Comparison of ENCODE assay signal across 21 mouse cellular contexts in the genomic region with DNA sequence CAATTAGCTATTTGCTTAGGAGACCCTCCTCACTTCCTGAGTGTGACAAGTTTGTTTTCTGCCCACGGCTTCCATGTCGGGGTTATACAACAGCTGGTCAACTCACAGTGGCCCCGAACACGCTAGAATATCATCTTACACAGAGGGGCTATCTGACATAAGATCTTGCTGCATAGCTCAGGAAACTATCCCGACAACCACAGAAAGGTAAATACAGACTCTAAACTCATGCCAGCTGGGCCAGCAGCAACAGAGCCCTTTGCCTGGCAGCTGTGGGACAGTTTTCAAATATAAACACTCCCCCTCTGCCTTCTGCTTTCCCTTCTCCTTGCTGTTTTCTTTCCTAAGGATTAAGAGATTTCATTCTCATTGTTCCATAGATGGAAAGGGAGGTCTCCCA.
DNase-seq lines count a peak whose midpoint lies in the region; ATAC-seq lines count a peak whose summit lies in the region.
"Had no signal": no experiment of that assay in that cellular context is flagged by ENCODE, and none has a peak within 500 bp of the region (broad histone marks: within the 10 kb centered on the region; RNA-seq: fewer than 3 reads in every experiment).

No protein-coding gene starts in this region.

- DNase-seq in kidney, adult 18-20 months: no peak
- peak; percentile 59 for DNase-seq in embryo, embryonic 10.5 days (ENCODE audit: low spot score)
- peak; percentile 51 for DNase-seq in embryo, embryonic 11 days
- DNase-seq in fibroblast of lung, adult 2 months (ENCODE audit: low read depth): peak; percentile 27
- DNase-seq in thymus, postnatal 4 days: no peak
- DNase-seq: adrenal gland, adult 8-10 months; cerebellum, adult 8-10 months; forebrain, postnatal 0 days; kidney, postnatal 4 days; layer of hippocampus, adult 9-11 months; midbrain, embryonic 14.5 days; right cerebral cortex, postnatal 14 days had no signal

- H3K9ac ChIP-seq in kidney, embryonic 16.5 days (replicated peaks; ENCODE audit: low read length): no peak overlapping the region
- no peak overlapping the region for H3K9ac ChIP-seq in heart, embryonic 11.5 days (ENCODE audit: low read depth, low read length)
- H3K9ac ChIP-seq: forebrain, postnatal 0 days; heart, embryonic 13.5 days; hindbrain, embryonic 15.5 days; liver, embryonic 14.5 days; neural tube, embryonic 15.5 days; stomach, embryonic 15.5 days had no signal

- H3K36me3 ChIP-seq in kidney, embryonic 16.5 days (ENCODE audit: insufficient read depth, low read length): no peaks in the 10 kb centered on the region
- no peaks in the 10 kb centered on the region for H3K36me3 ChIP-seq in heart, embryonic 11.5 days (ENCODE audit: control insufficient read depth, insufficient read depth, low read length)
- H3K36me3 ChIP-seq: heart, embryonic 13.5 days; hindbrain, embryonic 15.5 days; neural tube, embryonic 15.5 days; stomach, embryonic 15.5 days had no signal

- H3K27me3 ChIP-seq in kidney, embryonic 16.5 days (ENCODE audit: insufficient read depth, low read length): no peaks in the 10 kb centered on the region
- no peaks in the 10 kb centered on the region for H3K27me3 ChIP-seq in heart, embryonic 11.5 days (ENCODE audit: control insufficient read depth, insufficient read depth, low read length)
- H3K27me3 ChIP-seq: heart, embryonic 13.5 days; hindbrain, embryonic 15.5 days; neural tube, embryonic 15.5 days; stomach, embryonic 15.5 days had no signal

- no peaks in the 10 kb centered on the region for H3K9me3 ChIP-seq in kidney, embryonic 16.5 days (ENCODE audit: low read length)
- no peaks in the 10 kb centered on the region for H3K9me3 ChIP-seq in heart, embryonic 11.5 days (replicated peaks; ENCODE audit: control insufficient read depth, low read length)
- H3K9me3 ChIP-seq: heart, embryonic 13.5 days; hindbrain, embryonic 15.5 days; neural tube, embryonic 15.5 days; stomach, embryonic 15.5 days had no signal

- WGBS in kidney, embryonic 16.5 days: 3% methylated on average over 5 of the region's 5 CpGs
- WGBS in heart, embryonic 11.5 days (ENCODE audit: insufficient replicate concordance): 56% methylated on average over 5 of the region's 5 CpGs

- no peak overlapping the region for H3K4me3 ChIP-seq in kidney, embryonic 16.5 days (ENCODE audit: low read length)
- no peak overlapping the region for H3K4me3 ChIP-seq in heart, embryonic 11.5 days (ENCODE audit: low read depth, low read length)
- H3K4me3 ChIP-seq: heart, embryonic 13.5 days; hindbrain, embryonic 15.5 days; left cerebral cortex, adult 2 months; neural tube, embryonic 15.5 days; stomach, embryonic 15.5 days had no signal

- H3K27ac ChIP-seq in kidney, embryonic 16.5 days (ENCODE audit: low read length): no peak overlapping the region
- H3K27ac ChIP-seq in heart, embryonic 11.5 days (ENCODE audit: low read depth, low read length): no peak overlapping the region
- H3K27ac ChIP-seq: heart, embryonic 13.5 days; hindbrain, embryonic 15.5 days; left cerebral cortex, adult 2 months; liver, embryonic 14.5 days; neural tube, embryonic 15.5 days; stomach, embryonic 15.5 days had no signal

- H3K4me1 ChIP-seq in kidney, embryonic 16.5 days (ENCODE audit: insufficient read depth, low read length): no peaks in the 10 kb centered on the region
- no peaks in the 10 kb centered on the region for H3K4me1 ChIP-seq in heart, embryonic 11.5 days (ENCODE audit: control insufficient read depth, insufficient read depth, low read length)
- H3K4me1 ChIP-seq: heart, embryonic 13.5 days; hindbrain, embryonic 15.5 days; neural tube, embryonic 15.5 days; stomach, embryonic 15.5 days had no signal

- no peak overlapping the region for H3K4me2 ChIP-seq in kidney, embryonic 16.5 days (replicated peaks; ENCODE audit: low read depth, low read length)
- no peak overlapping the region for H3K4me2 ChIP-seq in heart, embryonic 11.5 days
- H3K4me2 ChIP-seq: heart, embryonic 13.5 days; hindbrain, embryonic 15.5 days; neural tube, embryonic 15.5 days; stomach, embryonic 15.5 days had no signal

- ATAC-seq in kidney, embryonic 16.5 days (ENCODE audit: low FRiP score, low TSS enrichment): 0 out of 2 replicates have a peak, but pooled peaks have one; percentile 27
- ATAC-seq in heart, embryonic 11.5 days (replicated peaks; ENCODE audit: insufficient number of reproducible peaks, low FRiP score, low TSS enrichment): no peak
- ATAC-seq: forebrain, postnatal 0 days; intestine, embryonic 16.5 days had no signal

Comparison
In these comparisons a context has a peak if more than half of its experiments do, and no peak if none do; other contexts are left out.
1. DNase-seq: peak in embryo, embryonic 10.5 days (single experiment), embryo, embryonic 11 days (single experiment) and fibroblast of lung, adult 2 months (single experiment); none in kidney, adult 18-20 months (single experiment) and thymus, postnatal 4 days (single experiment).